Mouse (Mus musculus) olfactory bulb, adult 2 months (tissue): ENCODE data around the gene Jarid2.

Source experiments
- CTCF ChIP-seq: fragments of 200-500 bp; IDR thresholded peaks from 2 replicates; pipeline ENCODE4 v1.5.1; 2012; ENCODE audit warnings: low read depth, mild to moderate bottlenecking, low read length, moderate library complexity; ENCODE audit not compliant: insufficient read depth
- POLR2A ChIP-seq: fragments of 200-500 bp; IDR thresholded peaks from 2 replicates; pipeline ENCODE4 v1.6.1; 2012; ENCODE audit warnings: mild to moderate bottlenecking, low read depth, low read length, moderate library complexity; ENCODE audit not compliant: insufficient read depth

- TF ChIP-seq CTCF = no peak
- no peak for TF ChIP-seq POLR2A
Observed at GRCm38 (mm10) chr13:44902299-44902698, 173.0 kb downstream of the Jarid2 start.
